Mouse (Mus musculus): ENCODE measurements around the gene Klhl35. TPM values are rescaled to one million over a fixed set of nuclear protein-coding genes. Genes with fewer than 3 reads are reported as not detected.
A peak's percentile ranks its signal among the peaks of the same experiment; 100 is the strongest.
"Not testable (repeated sequence)": the region's sequence is repeated elsewhere in the genome, so short reads cannot be mapped to it uniquely, and the experiment has no call there.

Gene Klhl35
- total RNA-seq, 1 experiment from 2014 or later, result 1.3 TPM

DNA sequence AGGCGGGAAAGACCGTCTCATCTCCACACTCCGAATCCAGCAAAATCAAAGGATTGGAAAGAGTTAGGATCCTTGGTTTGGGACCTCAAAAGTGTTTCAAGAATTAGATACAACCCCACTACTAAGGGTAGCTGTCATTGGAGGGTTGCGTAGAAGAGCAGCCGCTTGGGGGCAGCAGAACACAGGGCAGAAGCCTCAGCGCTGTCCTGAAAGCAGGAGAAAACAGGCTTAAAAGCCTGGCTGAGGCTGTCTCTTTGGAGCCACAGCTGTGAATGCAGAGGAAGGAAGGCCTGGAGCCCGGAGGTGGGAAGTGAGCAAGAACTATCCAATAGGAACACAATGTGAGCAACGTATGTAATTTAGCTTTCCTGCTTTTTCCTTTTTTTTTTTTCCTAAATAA, 34.4 kb downstream of the Klhl35 start:
- DNase-seq, result peak; percentile 85

DNA sequence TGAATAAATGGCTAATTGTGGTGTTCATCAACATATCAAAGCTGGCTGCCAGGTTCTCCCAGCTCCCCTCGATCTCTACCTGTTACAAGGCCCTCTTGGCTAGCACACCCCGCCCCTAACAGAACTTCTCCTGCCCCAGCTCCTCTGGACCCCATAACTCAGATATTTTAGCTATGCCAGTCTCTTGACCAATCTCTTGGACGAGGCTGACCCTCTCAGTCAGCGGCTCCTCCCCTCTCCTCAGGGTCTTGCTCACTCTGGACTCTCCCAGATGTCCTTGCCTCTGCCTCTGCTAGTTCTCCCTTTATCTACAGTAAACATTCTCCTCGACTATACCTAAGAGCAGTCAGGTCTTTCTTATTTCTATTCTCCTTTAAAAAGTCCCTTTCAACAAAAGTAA, 34.9 kb downstream of the Klhl35 start:
- no peak for DNase-seq

GRCm38 (mm10) chr7:99501148-99501547, 35.3 kb downstream of the Klhl35 start:
- no peak for DNase-seq

- no peak for DNase-seq
Measured at GRCm38 (mm10) chr7:99504556-99504955, 38.8 kb downstream of the Klhl35 start.

DNA sequence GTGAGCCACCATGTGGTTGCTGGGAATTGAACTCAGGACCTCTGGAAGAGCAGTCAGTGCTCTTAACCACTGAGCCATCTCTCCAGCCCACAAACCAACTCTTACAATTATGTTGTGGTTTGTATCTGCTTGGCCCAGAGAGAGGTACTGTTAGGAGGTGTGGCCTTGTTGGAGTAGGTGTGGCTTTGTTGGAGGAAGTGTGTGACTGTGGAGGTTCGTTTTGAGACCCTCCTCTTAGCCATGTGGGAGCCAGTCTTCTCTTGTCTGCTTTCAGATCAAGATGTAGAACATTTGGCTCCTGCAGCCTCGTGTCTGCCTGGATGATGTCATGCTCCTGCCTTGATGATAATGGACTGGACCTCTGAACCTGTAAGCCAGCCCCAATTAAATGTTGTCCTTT, 42.4 kb downstream of the Klhl35 start:
- DNase-seq, result not testable (repeated sequence)

DNA sequence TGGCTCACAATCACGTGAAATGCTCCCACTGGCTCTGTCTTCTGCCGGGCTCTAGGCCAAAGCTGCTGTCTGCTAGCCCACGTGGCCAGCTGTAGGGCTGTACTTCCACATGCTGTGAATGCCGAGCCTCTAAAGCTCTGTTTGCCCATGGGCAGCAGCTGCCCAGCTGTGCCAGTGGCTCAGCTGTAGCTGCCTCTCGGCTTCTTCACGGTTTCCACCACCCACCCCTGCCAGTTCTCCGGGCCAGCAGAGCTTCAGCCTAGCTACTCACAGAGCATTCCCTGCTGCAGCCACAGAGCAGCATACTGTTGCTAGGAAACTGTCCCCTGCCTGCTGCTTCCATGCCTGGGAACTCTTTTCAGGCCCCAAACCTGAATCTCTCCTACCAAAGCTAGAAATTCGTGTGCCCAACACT, 44.3 kb downstream of the Klhl35 start:
- DNase-seq, result peak; percentile 52

- DNase-seq, result no peak
Measured at GRCm38 (mm10) chr7:99516092-99516813, 50.4 kb downstream of the Klhl35 start.

DNA sequence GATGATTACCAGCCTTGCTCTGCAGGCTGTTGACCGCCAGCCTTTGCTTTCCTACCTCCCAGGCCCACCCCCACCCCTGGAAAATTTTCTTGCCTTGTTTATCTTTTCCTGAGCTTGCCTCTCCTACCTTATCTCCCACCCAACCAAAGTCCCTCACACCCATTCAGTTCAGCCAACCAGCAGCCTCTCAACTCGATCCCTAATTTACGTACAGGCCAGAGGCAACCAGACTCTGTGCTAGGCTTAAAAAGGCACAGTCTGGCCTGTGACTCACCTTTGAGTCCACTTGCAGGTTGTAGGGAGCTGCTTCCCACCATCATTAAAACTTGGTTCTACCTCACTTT, 51.0 kb downstream of the Klhl35 start:
- DNase-seq, result no peak

DNA sequence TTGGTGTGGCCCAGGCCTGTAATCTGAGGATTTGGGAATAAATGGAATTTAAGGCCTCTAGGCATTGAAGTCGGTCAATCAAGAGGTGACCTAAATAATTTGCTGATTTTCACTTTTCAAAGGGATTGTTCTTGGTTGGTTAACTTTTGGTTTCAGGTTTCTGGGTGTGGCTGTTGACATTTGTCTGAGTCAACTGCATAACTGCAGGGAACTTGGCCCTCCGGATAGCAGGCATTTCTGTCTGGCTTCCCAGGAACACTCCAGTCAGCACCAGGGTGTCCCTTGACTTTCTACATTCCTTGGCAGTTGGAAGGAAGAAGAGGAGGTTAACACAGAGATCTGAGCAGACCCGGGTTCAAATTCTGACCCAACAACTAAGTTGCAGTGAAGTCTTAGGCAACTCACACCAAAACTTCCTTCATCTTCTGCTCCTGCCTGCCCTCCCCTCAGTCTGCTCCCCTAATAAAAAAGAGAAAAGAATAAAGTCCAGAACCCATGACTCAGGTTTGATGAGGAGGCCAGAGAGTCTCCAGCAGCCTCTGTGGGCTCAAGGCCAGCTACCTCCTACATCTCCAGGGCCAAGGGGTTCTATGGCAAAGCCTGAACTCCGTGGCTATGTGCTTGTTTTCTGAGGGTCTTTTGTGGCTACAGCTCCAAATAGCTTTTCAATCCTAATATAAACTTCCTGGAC, 53.3 kb downstream of the Klhl35 start:
- no peak for DNase-seq

DNA sequence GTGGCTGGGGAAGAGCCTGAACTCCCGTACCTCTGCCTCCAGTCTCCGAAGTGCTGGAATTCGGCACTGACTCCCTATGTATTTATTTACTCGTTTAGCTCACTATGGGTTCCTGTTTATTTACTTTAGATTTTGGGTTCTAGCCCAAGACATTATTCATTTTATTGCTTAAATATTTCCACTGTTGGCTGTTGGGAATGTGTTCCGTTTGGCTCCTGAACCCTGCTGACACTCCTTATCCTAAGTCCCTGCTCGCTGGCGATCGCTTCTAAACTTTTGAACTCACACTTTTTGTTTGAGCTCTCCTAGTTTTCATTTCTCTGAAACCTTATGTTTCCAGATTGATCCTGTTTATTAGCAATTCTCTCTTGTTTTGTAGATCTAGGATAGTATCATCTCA, 57.3 kb downstream of the Klhl35 start:
- DNase-seq, result no peak

Other genes with a start within 250 kb of the Klhl35 start
- gene Mogat2, start 227.4 kb upstream of the Klhl35 start, total RNA-seq (2021), result 0.41 TPM in 1 of 2 replicates, not detected in the other
- 7.0 and 11.9 TPM in 2 replicates for gene Map6, start 198.6 kb upstream of the Klhl35 start, total RNA-seq (2021)
- gene Serpinh1, start 112.8 kb upstream of the Klhl35 start, total RNA-seq (2021), result 291 and 364 TPM in 2 replicates
- 10.9 and 11.0 TPM in 2 replicates for gene Gdpd5, start 84.6 kb upstream of the Klhl35 start, total RNA-seq (2021)
- gene Rps3, start 17.7 kb downstream of the Klhl35 start, total RNA-seq (2021), result 563 and 690 TPM in 2 replicates
- 48.9 and 57.9 TPM in 2 replicates for gene Arrb1, start 69.5 kb downstream of the Klhl35 start, total RNA-seq (2021)
- gene Tpbgl, start 161.1 kb downstream of the Klhl35 start, total RNA-seq (2021), result 14.7 and 16.5 TPM in 2 replicates
- gene Slco2b1, start 245.3 kb downstream of the Klhl35 start, total RNA-seq (2021), result 19.8 and 26.8 TPM in 2 replicates